Mouse (Mus musculus) heart, postnatal 25 days (tissue): ENCODE measurements around the gene Aste1. TPM values are rescaled to one million over a fixed set of nuclear protein-coding genes. Genes with fewer than 3 reads are reported as not detected.
A peak's percentile ranks its signal among the peaks of the same experiment; 100 is the strongest.

Experiments used
- DNase-seq: peaks from one replicate; pipeline ENCODE4 v3.0.0; 2022; ENCODE audit warnings: low spot score
- intact Hi-C: fragments of 180-260 bp; cut with DNase I; formaldehyde crosslinking; loops from one replicate; pipeline ENCODE4 v1.15.1; 2025
- total RNA-seq, 2 experiments: library from RNA; stranded (reverse); gene quantifications; 2 replicates each; pipeline ENCODE4 v1.2.3; 2021

Gene Aste1
- total RNA-seq: 1 to 10 TPM; 5.8 to 6.4 TPM

GRCm38 (mm10) chr9:105395218-105395627 lies at the start of gene Aste1, which contains the start of gene Nek11:
Gene Aste1, plus strand, starts transcription at chr9:105395392.
Gene Nek11, minus strand, starts transcription at chr9:105395524.
- intact Hi-C loops: loop anchor here (5.0 to 10.0 kb wide), 4 partner anchors 102 to 1050 kb away; partner anchors contain the start of genes Abhd14a, Abhd14b, Mrpl3 and Nudt16
- peak; percentile 86 for DNase-seq

GRCm38 (mm10) chr9:105348242-105349031 lies 46.8 kb upstream of the Aste1 start:
- DNase-seq: no peak
- intact Hi-C loops: no loop called here

- DNase-seq: no peak
- intact Hi-C loops: no loop called here
Measured at GRCm38 (mm10) chr9:105349034-105349433, 46.2 kb upstream of the Aste1 start.

- no peak for DNase-seq
- intact Hi-C loops: no loop called here
Measured at GRCm38 (mm10) chr9:105362181-105362580, 33.0 kb upstream of the Aste1 start.

- no peak for DNase-seq
- intact Hi-C loops: no loop called here
Measured at GRCm38 (mm10) chr9:105363520-105364231, 31.5 kb upstream of the Aste1 start.

GRCm38 (mm10) chr9:105366199-105366598 lies 29.0 kb upstream of the Aste1 start:
- DNase-seq: no peak
- intact Hi-C loops: no loop called here

- DNase-seq: no peak
- intact Hi-C loops: no loop called here
Measured at GRCm38 (mm10) chr9:105368605-105369004, 26.6 kb upstream of the Aste1 start.

- intact Hi-C loops: no loop called here
- no peak for DNase-seq
Measured at GRCm38 (mm10) chr9:105374361-105374760, 20.8 kb upstream of the Aste1 start.

GRCm38 (mm10) chr9:105376411-105376810 lies 18.8 kb upstream of the Aste1 start:
- intact Hi-C loops: no loop called here
- DNase-seq: no peak

GRCm38 (mm10) chr9:105376954-105377530 lies 18.1 kb upstream of the Aste1 start:
- intact Hi-C loops: no loop called here

GRCm38 (mm10) chr9:105377622-105378021 lies 17.6 kb upstream of the Aste1 start:
- intact Hi-C loops: no loop called here
- no peak for DNase-seq

More at GRCm38 (mm10) chr9:105376954-105377530, 18.1 kb upstream of the Aste1 start:
- no peak for DNase-seq

GRCm38 (mm10) chr9:105379533-105380145 lies 15.6 kb upstream of the Aste1 start:
- no peak for DNase-seq
- intact Hi-C loops: loop anchor here (10.0 kb wide), 1 partner anchor 1105 kb away; no protein-coding TSS in a partner anchor

- no peak for DNase-seq
- intact Hi-C loops: loop anchor here (5.0 to 10.0 kb wide), 2 partner anchors 930 to 1113 kb away; no protein-coding TSS in a partner anchor
Measured at GRCm38 (mm10) chr9:105387403-105387802, 7.8 kb upstream of the Aste1 start.

- no peak for DNase-seq
- intact Hi-C loops: loop anchor here (2.0 to 10.0 kb wide), 3 partner anchors 814 to 1114 kb away; no protein-coding TSS in a partner anchor
Measured at GRCm38 (mm10) chr9:105389289-105389688, 5.9 kb upstream of the Aste1 start.

- intact Hi-C loops: loop anchor here (10.0 kb wide), 2 partner anchors 256 to 1054 kb away; partner anchors contain the start of genes Abhd14a, Abhd14b and Nudt16
Measured at GRCm38 (mm10) chr9:105390616-105391015, 4.6 kb upstream of the Aste1 start.

GRCm38 (mm10) chr9:105394720-105395119 lies 472 bp upstream of the Aste1 start:
- intact Hi-C loops: loop anchor here (5.0 to 10.0 kb wide), 4 partner anchors 103 to 1050 kb away; partner anchors contain the start of genes Abhd14a, Abhd14b, Mrpl3 and Nudt16
- no peak for DNase-seq

More at GRCm38 (mm10) chr9:105390616-105391015, 4.6 kb upstream of the Aste1 start:
- no peak for DNase-seq

GRCm38 (mm10) chr9:105408549-105408948 lies 13.4 kb downstream of the Aste1 start:
- intact Hi-C loops: no loop called here
- no peak for DNase-seq

- no peak for DNase-seq
- intact Hi-C loops: no loop called here
Measured at GRCm38 (mm10) chr9:105459032-105459431, 63.8 kb downstream of the Aste1 start.

- no peak for DNase-seq
- intact Hi-C loops: no loop called here
Measured at GRCm38 (mm10) chr9:105461496-105461895, 66.3 kb downstream of the Aste1 start.
